Mouse (Mus musculus) common myeloid progenitor, adult 5-6 weeks (primary cell): Measurements from ENCODE around the gene Atp13a2. TPM values are rescaled to one million over a fixed set of nuclear protein-coding genes. Genes with fewer than 3 reads are reported as not detected.
A peak's percentile ranks its signal among the peaks of the same experiment; 100 is the strongest.

Source experiments
- ATAC-seq: replicated peaks from 2 replicates; pipeline ENCODE4 v1.8.0; 2016; ENCODE audit warnings: low read depth, mild to moderate bottlenecking, moderate TSS enrichment, inconsistent platforms; ENCODE audit not compliant: poor library complexity, severe bottlenecking
- total RNA-seq: library from RNA; stranded (forward); fragments of 200-1000, 187-1606 nt; gene quantifications from 2 replicates; pipeline ENCODE4 v1.2.3, GENCODE M21; 2017

Gene Atp13a2
- total RNA-seq = 33.6 and 63.3 TPM in 2 replicates

- ATAC-seq = peak; percentile 23; the same call in 1 of the 2 replicates
Measured at GRCm38 (mm10) chr4:140986711-140987395, at the start of gene Atp13a2. Gene Atp13a2 (plus strand): TSS chr4:140986873.

- ATAC-seq = peak; percentile 12; the same call in 1 of the 2 replicates
Measured at GRCm38 (mm10) chr4:140944356-140944755, 42.3 kb upstream of the Atp13a2 start.

- peak; percentile 94 for ATAC-seq
Measured at GRCm38 (mm10) chr4:140944961-140945442, 41.7 kb upstream of the Atp13a2 start.

GRCm38 (mm10) chr4:140945571-140945970 lies 41.1 kb upstream of the Atp13a2 start:
- no peak for ATAC-seq

GRCm38 (mm10) chr4:140946048-140946447 lies 40.6 kb upstream of the Atp13a2 start:
- ATAC-seq = no peak

- ATAC-seq = no peak
Measured at GRCm38 (mm10) chr4:140946580-140947205, 40.0 kb upstream of the Atp13a2 start.

- ATAC-seq = no peak
Measured at GRCm38 (mm10) chr4:140947487-140948440, 38.9 kb upstream of the Atp13a2 start.

- ATAC-seq = no peak
Measured at GRCm38 (mm10) chr4:140948481-140948880, 38.2 kb upstream of the Atp13a2 start.

GRCm38 (mm10) chr4:140949052-140949451 lies 37.6 kb upstream of the Atp13a2 start:
- ATAC-seq = no peak

- ATAC-seq = no peak
Measured at GRCm38 (mm10) chr4:140949616-140950015, 37.1 kb upstream of the Atp13a2 start.

GRCm38 (mm10) chr4:140950574-140950973 lies 36.1 kb upstream of the Atp13a2 start:
- ATAC-seq = no peak

- peak; percentile 70 for ATAC-seq
Measured at GRCm38 (mm10) chr4:140951861-140952641, 34.6 kb upstream of the Atp13a2 start.

GRCm38 (mm10) chr4:140957131-140957702 lies 29.5 kb upstream of the Atp13a2 start:
- ATAC-seq = no peak

GRCm38 (mm10) chr4:140957725-140958124 lies 28.9 kb upstream of the Atp13a2 start:
- peak; percentile 57 for ATAC-seq

GRCm38 (mm10) chr4:140958319-140958718 lies 28.4 kb upstream of the Atp13a2 start:
- ATAC-seq = no peak

GRCm38 (mm10) chr4:140959128-140959679 lies 27.5 kb upstream of the Atp13a2 start:
- ATAC-seq = no peak

GRCm38 (mm10) chr4:140959715-140960479 lies 26.8 kb upstream of the Atp13a2 start:
- ATAC-seq = no peak

GRCm38 (mm10) chr4:140960781-140961466 lies 25.7 kb upstream of the Atp13a2 start, which contains the start of gene Sdhb:
Gene Sdhb (plus strand): TSS chr4:140961203.
- peak; percentile 90 for ATAC-seq
